Mouse (Mus musculus) frontal cortex, adult 2 months (tissue): ENCODE data around the gene Fbxl2. TPM values are rescaled to one million over a fixed set of nuclear protein-coding genes. Genes with fewer than 3 reads are reported as not detected.

Source experiments
- DNase-seq, 2 experiments: peaks; one replicate each; pipeline ENCODE4 v3.0.0; 2022; ENCODE audit warnings: low spot score in 1 of 2; ENCODE audit errors: extremely low spot score in 1 of 2
- polyA plus RNA-seq: library from polyadenylated mRNA; depleted of rRNA; stranded (reverse); fragments of >200 nt; gene quantifications from 2 replicates; pipeline ENCODE4 v1.2.3, GENCODE M21; 2012

The Fbxl2 gene
- polyA plus RNA-seq, 1 experiment = 50.3 TPM

- DNase-seq = no peak
Measured at GRCm38 (mm10) chr9:114022141-114022540, 23.9 kb downstream of the Fbxl2 start.

- no peak for DNase-seq
Measured at GRCm38 (mm10) chr9:114019012-114019762, 26.8 kb downstream of the Fbxl2 start.

- DNase-seq = no peak
Measured at GRCm38 (mm10) chr9:114016402-114016801, 29.6 kb downstream of the Fbxl2 start.

DNA sequence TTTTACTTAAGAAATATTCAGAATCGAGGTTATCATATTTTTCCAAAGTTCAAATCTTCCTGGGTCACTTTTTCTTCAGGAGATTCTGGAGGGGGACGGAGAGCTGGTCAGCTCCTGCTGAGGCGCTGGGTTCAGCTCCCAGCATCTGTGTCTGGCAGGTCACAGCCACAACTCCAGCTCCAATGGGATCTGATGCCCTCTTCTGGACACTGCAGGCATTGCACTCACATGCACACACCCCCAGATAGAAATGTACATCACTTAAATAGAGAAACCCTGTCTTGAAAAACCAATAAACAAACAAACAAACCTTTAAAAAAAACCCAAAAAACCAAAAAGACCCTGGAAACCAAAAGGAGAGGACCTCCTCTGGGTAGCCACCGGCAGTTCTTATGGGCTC lies 30.3 kb downstream of the Fbxl2 start:
- no peak for DNase-seq

DNA sequence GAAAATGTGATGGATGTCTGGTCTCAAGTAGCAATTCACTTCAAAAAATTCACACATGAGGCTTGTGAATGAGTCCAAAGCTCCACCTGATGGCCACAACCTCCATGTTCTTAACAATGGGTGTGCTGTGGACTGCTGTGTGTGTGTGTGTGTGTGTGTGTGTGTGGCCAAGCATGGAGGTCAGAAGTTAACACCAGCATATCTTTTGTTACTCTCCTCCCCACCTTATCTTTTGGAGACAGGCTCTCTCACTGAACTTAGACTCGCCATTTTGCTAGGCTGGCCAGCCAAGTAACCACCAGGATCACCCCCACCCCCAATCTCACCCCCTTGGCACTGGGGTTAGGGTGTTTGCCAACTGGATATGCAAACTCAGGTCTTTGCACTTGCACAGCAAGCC lies 32.0 kb downstream of the Fbxl2 start:
- DNase-seq = no peak

DNA sequence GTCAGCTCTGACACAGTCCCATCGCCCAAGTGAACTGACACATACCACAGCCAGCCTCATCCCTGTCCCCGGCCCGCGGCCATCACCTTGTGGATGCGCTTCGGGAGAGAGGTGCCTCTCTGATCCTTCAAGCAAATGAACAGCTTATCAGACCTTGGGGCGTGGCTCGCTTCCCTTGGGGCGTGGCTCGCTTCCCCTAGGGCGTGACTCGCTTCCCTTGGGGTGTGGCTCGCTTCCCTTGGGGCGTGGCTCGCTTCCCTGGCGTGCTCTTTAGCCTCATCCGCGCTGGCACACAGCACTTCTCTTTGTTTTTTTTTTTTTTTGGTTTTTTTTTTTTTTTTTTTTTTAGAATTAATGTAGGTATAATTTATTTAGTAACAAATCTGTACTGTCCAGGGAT lies 34.8 kb downstream of the Fbxl2 start:
- no peak for DNase-seq

GRCm38 (mm10) chr9:114009526-114009925 lies 36.5 kb downstream of the Fbxl2 start:
- DNase-seq = no peak

DNA sequence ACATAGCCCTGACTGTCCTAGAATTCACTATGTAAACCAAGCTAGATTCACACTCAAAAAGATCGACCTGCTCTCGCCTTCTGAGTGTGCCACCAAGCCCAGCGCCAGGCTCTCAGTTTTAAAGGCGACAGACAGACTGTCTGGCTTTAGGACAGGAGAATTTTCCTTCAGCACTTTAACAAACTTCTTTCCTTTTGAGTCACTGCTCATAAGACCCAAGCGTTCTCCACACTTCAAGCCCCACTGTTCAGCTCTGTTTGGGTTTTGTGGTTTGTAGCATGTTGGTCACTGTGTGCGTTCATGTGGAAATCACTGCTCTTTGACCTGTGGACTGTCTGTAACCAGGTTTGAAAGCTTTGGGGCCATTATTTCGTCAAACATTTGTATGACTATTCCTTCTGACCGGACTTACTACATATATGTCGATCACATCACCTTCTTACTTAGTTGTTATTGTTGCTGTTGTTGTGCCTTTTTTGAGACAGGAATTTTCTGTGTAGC lies 38.1 kb downstream of the Fbxl2 start:
- DNase-seq = no peak

DNA sequence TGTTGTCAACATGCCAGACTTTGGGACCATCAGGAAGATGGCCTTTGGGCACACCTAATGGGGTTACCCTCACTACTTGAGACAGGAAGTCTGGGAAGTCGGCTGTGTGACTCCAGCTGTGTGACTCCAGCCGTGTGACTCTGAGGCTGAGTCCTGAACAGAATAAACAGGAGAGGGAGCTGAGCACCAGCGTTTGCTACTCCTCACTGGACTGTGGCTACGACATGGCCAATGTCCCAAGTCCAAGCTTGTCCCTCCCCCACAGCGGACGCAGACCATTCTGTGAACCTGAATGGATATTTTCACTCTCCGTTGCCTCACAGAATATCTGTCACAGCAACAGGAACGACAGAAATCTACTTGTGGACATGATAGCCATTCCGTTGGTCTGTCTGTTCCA lies 39.2 kb downstream of the Fbxl2 start:
- DNase-seq = no peak

DNA sequence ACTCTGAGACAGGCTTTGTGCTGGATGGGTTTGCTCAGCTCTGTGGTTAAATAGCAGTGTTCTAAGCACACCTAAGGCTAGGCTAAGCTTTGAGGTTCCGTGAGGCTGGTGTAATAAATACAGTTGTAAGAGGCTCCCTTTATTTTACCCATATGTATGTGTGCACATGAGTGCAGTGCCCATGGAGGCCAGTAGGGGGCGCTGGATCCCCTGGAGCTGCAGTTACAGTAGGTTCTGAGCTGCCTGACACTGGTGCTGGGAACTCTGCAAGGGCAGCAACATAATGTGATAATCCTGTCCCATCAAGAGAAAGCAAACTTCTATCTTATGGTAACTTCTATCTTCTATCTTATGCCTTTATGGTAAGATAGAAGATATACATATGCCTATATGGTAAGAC lies 47.7 kb downstream of the Fbxl2 start:
- no peak for DNase-seq

DNA sequence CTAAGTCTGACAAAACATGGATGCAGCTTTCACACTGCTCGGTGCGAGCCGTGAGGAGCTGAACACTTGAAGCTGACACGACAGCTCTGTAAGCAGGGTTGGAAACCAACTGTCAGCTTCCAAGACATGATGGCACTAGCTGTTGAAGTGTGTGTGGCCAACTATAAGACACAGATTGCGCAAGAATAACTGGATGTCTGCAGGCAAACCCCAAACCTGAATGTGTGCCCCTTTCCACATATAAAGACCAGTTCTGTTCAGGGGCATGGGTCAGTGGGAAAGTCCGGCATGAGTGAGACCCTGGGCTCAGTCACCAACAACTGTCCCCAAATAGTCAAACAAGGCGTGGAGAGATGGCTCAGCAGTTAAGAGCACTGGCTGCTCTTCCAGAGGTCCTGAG lies 53.2 kb downstream of the Fbxl2 start:
- no peak for DNase-seq

DNA sequence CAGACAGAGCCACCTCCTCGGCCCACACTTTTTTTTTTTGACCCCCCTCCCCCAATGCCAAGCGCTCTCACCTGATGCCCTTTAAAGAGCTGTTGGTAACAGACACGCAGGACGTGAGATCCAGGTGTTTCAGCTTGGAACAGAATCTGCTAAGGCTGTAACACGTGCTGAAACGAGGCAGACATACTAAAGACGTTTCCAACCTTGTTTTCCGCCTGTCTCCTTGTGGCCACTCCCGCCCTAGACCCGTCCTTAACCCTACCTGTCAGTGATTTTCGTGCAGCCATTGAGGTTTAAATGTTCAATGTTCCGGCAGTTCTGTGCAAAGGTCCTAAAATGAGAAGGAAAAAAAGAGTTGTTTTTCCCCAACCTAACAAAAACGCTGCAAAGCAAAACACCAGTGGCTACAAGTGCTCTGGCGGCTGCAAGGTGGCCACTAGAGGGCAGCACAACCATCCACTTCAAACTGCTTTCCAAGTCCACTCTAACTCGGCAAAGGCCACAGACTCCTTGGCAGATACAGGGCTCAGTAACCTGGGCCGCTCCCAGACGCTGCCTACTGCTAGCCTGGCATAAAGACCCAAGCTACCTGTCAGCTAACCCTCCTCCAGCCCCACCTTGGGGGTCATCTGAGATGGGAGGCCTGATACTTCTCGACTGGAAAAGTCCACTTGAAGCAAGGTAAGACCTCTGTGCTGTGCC lies 55.3 kb downstream of the Fbxl2 start:
- DNase-seq = peak; percentile 50 to 93

DNA sequence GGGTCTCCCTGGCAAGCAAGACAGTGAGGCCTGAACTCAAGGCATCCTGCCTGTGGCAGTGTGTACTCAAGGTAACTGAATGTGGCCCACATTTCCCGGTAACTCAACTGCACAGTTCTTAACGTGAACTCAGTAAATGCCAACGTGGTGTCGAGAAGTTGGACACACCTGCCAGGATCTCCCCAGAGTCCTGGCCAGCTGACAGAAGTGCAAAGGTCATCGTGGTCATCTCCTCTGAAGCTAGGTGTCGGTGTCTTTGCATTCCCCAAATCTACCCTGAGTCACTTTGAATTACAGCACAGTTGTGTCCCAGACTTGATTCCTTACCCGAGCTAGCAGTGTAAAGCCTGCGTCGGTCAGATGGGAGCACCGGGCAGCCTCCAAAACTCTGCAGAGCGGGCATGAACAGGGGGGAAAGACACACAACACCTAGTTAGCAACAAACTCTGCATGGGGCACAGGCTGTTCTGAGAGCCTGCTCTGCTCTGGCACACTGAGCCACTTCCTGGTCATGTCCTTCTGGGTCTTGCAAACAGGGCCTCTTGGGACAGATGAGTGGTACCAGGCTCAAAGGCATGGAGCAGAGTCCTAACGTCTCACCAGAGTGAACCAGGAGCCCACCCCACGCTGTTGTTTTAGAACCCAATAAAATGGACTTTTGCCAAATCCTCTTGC lies 60.9 kb downstream of the Fbxl2 start:
- DNase-seq = no peak

DNA sequence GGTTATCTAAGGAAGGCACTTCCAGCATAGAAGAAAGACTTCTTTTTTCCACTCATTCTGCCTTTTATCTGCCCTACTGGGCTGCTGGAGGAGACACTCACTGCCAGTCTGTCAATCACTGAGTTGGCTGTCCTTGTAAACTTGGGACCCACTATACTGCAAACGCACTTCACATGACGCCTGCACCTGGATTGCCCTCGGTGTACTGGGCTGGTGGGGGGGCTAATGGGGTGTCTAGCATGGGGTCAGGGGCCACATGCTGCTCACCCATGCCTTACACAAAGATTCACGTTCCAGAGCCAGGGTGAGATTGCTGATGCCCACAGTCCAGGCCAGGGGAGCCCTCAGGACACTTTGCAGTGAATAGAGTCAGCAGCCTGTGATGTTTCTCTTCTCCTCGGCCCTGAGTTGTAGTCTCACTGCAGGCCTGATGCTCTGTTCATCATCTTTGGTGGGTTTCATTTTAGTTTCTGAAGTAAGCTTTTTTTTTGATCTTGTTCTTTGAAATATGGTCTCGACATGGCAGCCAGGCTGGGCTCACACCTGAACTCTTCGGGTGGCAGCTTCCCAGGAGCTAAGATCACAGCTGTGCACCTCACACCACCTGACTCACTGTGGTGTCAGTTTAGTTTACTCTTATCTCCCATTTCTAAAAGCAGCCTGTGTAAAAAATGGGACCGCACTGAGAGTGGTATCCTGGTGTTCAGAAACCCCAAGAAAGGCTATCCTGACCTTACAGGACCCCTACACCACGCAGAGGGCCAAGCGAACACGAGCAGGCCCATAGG lies 62.9 kb downstream of the Fbxl2 start:
- no peak for DNase-seq

GRCm38 (mm10) chr9:113982451-113982850 lies 63.5 kb downstream of the Fbxl2 start:
- DNase-seq = no peak

DNA sequence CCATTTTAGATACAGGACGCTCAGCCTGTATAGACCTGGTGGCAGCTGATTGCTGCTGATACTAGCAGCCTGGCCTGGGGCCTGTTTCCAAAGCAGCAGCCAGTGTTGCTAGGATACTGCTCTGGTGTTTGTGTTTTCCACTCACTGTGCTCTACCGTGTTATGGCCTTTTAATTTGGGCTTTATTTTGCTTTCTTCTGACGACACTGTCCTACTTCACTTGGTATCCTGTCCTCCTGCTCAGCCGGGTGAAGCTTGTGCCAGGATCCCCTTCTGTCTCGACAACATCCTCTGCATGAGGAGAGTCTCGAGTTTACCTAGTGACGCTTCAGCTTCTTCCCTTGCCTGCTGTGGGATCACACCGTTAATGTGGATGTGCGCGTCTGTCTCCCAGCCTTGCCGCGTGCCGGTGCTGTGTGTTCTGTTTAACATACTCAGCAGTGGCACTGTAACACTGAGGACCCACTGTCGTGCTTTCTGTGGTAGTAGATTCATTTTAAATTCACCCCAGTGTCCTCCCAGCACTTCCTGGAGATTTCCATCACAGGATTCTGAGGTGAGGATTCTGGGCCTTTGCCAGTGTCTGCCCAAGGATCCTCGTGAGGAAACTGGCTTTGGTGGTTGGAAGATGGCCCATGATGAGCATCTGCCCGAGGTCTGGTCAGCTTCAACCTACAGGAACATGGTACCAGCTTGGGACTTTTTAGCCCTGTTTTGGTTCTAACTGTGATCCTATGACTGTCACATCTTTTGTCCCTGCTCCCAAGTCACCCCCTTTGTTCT lies 64.7 kb downstream of the Fbxl2 start:
- peak in 1 of 2 experiments; percentile 46 for DNase-seq

GRCm38 (mm10) chr9:113979356-113979755 lies 66.6 kb downstream of the Fbxl2 start:
- no peak for DNase-seq

DNA sequence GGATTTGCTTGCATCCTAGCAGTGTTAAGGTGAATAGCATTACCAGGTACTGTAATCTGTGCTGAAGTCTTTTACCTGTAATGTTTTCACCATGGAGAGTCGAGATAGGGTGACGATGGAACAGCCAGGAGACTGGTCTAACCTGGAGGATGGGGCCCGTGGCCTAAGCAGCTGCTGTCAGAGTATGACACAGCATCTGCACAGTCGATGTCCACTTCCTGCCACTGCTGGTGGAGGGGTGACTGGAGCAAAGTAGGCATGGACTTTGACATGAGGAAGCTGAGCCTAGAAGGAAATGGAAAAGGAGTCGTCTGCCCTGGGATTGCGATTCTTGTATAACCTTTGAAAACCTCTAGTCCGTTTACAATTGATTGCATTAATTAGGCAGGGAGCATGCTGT lies 67.3 kb downstream of the Fbxl2 start:
- DNase-seq = no peak

DNA sequence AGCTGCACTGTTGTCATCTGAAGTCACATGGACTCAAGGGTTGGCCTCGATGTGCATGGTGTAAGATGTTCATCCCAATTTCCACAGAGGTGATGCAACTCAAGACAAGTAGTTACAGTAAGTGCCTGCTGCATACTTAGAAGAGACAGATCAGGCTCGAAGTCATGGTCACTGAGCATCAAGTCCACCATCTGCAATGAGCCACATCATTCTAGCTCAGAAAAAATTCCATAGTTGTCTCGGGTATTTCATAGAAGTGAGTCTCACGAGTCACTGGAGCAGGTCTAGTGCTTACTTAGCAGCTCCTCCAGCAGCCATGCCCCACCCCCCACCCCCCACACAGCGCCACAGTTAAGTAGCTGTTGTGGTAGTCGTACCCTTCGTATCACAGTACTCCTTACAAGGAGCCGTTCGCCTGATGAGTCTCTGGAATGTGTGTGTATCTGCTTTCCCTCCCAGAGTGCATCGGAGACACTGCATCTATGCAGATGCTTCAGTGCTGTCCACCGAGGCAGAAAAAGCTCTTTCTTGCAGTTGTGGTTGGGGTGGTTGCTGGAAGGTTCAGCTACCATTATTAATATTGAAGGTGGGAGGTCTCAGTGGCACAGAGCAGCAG lies 68.7 kb downstream of the Fbxl2 start:
- no peak for DNase-seq

DNA sequence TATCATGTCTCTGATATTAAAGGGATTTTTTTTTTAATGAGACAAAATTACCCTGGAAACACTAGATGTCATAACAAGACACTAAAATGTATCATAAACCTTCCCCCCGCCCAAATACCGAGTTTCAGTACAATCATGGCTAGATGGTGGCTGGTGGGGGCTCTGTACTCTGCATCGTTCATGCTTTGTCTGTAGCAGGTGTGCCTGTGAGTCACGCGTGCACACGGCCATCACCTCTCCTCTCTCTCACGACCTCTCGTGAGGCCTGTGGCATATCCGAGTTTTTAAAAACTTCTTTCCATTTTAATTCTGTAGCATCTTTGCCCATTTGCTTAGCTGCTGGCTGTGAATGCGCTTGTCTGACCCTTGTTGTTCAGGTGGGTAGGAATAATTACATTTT lies 69.7 kb downstream of the Fbxl2 start:
- no peak for DNase-seq
